Mouse (Mus musculus) stomach, embryonic 14.5 days (tissue): ENCODE data around the gene Slc5a2. TPM values are rescaled to one million over a fixed set of nuclear protein-coding genes. Genes with fewer than 3 reads are reported as not detected.

Source experiments
- ATAC-seq: fragments of 200-750 bp; cut with Nextera tagmentation; 2 replicates; pipeline ENCODE4 v1.8.0; 2017; ENCODE audit warnings: low read depth, moderate TSS enrichment; ENCODE audit not compliant: insufficient number of reproducible peaks, insufficient read depth, low FRiP score
- H3K27ac ChIP-seq: fragments of 300-500 bp; sonication (generic); 2 replicates; pipeline ENCODE4 v1.5.1; 2014; ENCODE audit warnings: mild to moderate bottlenecking, low read length, moderate library complexity, mixed read lengths
- H3K27me3 ChIP-seq: fragments of 300-500 bp; sonication (generic); 2 replicates; pipeline ENCODE4 v1.6.1; 2014; ENCODE audit warnings: low read length, control low read depth, mixed read lengths; ENCODE audit not compliant: control insufficient read depth, insufficient read depth
- H3K36me3 ChIP-seq: fragments of 300-500 bp; sonication (generic); 2 replicates; pipeline ENCODE4 v1.6.1; 2014; ENCODE audit warnings: mild to moderate bottlenecking, control low read depth, low read length, moderate library complexity, mixed read lengths; ENCODE audit not compliant: control insufficient read depth, insufficient read depth
- H3K4me1 ChIP-seq: fragments of 300-500 bp; sonication (generic); 2 replicates; pipeline ENCODE4 v1.6.1; 2014; ENCODE audit warnings: low read length, control low read depth, mixed read lengths; ENCODE audit not compliant: control insufficient read depth, insufficient read depth
- H3K4me2 ChIP-seq: fragments of 300-500 bp; sonication (generic); replicated peaks from 2 replicates; pipeline ENCODE4 v1.6.1; 2014; ENCODE audit warnings: low read depth, low read length, control low read depth
- H3K4me3 ChIP-seq: fragments of 300-500 bp; sonication (generic); 2 replicates; pipeline ENCODE4 v1.5.1; 2014; ENCODE audit warnings: low read depth, low read length, control low read depth
- H3K9ac ChIP-seq: fragments of 300-500 bp; sonication (generic); replicated peaks from 2 replicates; pipeline ENCODE4 v1.6.1; 2014; ENCODE audit warnings: low read depth, mild to moderate bottlenecking, control low read depth, low read length, moderate library complexity, mixed read lengths
- H3K9me3 ChIP-seq: fragments of 300-500 bp; sonication (generic); 2 replicates; pipeline ENCODE4 v1.6.1; 2016; ENCODE audit warnings: low read depth, low read length, control low read depth; ENCODE audit not compliant: control insufficient read depth
- WGBS: fragments of 180-500 bp; shearing (Covaris S2); extraction: QIAGEN DNeasy Blood & Tissue Kit; methylation state at CpG from one replicate; pipeline ENCODE4 v1.1.7; 2014; 5-methylcytosine and 5-hydroxymethylcytosine counted together
- polyA plus RNA-seq: library from polyadenylated mRNA; unstranded; fragments of >200 nt; fragmentation: Nextera tagmentation; extraction: Ambion mirVana; gene quantifications from 2 replicates; pipeline ENCODE4 v1.2.1, GENCODE M21; 2014

Slc5a2 gene
- polyA plus RNA-seq, 1 experiment from 2014 or later = 2.5 TPM

- ATAC-seq = no peak
- no peak overlapping the region for H3K9ac ChIP-seq
These were observed 44.8 kb downstream of the Slc5a2 start for GRCm38 (mm10) chr7:128310229-128310688.

DNA sequence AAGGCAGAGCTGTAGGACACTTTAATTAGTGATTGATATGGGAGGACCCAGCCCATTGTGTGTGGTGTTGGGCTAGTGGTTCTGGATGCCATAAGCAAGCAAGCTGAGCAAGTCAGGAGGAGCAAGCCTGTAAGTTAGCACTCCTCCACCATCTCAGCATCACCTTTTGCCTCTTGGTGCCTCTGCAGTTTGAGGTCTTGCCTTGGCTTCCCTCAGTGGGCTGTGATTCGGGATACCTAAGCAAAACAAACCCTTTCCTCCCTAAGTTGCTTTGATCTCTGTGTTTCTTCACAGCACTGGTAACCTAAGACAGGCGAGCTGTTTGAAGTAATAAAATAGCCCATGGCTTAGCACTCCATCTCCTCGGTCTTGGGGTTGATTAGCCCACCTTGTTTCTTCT lies 45.8 kb downstream of the Slc5a2 start:
- Histone ChIP-seq H3K36me3 (no peaks in the 10 kb centered on the region), H3K9ac (no peak overlapping the region), H3K4me1 (peaks cover 4% of the 10 kb centered on the region; the same call in 1 of the 2 replicates), H3K9me3 (no peaks in the 10 kb centered on the region), H3K4me2 (no peak overlapping the region), H3K27me3 (no peaks in the 10 kb centered on the region), H3K27ac (no peak overlapping the region), H3K4me3 (no peak overlapping the region)
- WGBS = 35% methylated on average over 3 of the region's 3 CpGs
- no peak for ATAC-seq

More at GRCm38 (mm10) chr7:128310229-128310688, 44.8 kb downstream of the Slc5a2 start:
- Histone ChIP-seq H3K27ac (no peak overlapping the region), H3K4me1 (peaks cover 4% of the 10 kb centered on the region; the same call in 1 of the 2 replicates), H3K27me3 (no peaks in the 10 kb centered on the region), H3K36me3 (no peaks in the 10 kb centered on the region), H3K4me2 (no peak overlapping the region), H3K4me3 (no peak overlapping the region), H3K9me3 (no peaks in the 10 kb centered on the region)
- 52% methylated on average over 8 of the region's 8 CpGs for WGBS

DNA sequence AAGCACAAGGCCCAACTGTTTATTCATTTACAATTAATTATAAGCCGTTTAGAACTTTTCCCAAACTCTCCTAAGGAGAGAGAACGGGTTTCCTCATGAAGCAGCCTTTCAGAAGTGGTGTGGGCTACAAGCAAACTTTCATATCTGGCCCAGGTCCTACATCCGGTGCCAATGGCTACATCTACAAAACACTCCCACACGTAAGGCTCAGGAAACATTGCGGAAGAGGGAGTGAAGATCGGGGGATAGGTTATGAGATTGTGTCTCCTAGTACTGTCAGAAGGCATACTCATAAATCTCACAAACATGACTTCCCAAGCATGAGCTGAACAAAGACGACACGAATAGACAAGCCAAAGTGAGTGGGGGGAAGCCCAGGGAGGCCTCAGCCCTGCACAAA lies 46.4 kb downstream of the Slc5a2 start:
- 58% methylated on average over 8 of the region's 8 CpGs for WGBS
- H3K4me1 ChIP-seq = peaks cover 4% of the 10 kb centered on the region; the same call in 1 of the 2 replicates
- no peak overlapping the region for H3K4me3 ChIP-seq
- no peaks in the 10 kb centered on the region for H3K9me3 ChIP-seq
- H3K36me3 ChIP-seq = no peaks in the 10 kb centered on the region
- no peak overlapping the region for H3K27ac ChIP-seq
- no peaks in the 10 kb centered on the region for H3K27me3 ChIP-seq
- no peak for ATAC-seq
- H3K9ac ChIP-seq = no peak overlapping the region
- no peak overlapping the region for H3K4me2 ChIP-seq

DNA sequence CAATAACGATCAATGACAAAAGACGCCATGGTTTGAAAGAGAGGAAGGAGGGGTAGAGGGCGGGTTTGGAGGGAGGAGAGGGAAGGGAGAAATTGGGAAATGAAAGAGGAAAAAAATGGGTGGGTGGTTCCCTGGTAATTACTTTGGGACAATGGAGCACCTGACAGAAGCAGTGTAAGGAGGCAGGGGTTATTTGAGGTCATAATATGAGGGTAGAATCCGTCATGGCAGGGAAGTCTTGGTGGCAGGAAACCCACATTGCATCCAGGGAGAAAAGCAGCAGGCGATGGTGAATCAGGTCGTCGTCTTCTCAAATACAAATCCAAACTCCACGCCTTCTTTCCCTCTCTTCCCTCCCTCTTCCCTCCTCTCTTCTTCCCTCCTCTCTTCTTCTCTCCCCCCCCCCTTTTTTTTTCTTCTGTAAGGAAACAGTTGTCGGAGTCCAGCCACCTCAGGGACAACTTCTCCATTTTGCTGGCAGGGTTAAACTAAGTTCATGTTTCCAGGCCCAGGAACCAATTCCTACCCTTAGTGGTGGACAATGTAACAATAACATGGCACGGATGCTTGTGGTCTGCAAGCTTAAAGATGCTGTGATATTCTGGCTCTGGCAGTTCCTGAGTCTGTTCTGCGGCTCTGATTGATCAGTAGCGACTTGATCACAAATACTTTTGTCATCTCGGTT lies 47.1 kb downstream of the Slc5a2 start:
- no peak for ATAC-seq
- Histone ChIP-seq H3K27me3 (no peaks in the 10 kb centered on the region), H3K36me3 (no peaks in the 10 kb centered on the region), H3K4me3 (no peak overlapping the region), H3K4me2 (no peak overlapping the region), H3K4me1 (peaks cover 4% of the 10 kb centered on the region; the same call in 1 of the 2 replicates), H3K9ac (no peak overlapping the region), H3K9me3 (no peaks in the 10 kb centered on the region), H3K27ac (no peak overlapping the region)
- WGBS = 77% methylated on average over 13 of the region's 13 CpGs

DNA sequence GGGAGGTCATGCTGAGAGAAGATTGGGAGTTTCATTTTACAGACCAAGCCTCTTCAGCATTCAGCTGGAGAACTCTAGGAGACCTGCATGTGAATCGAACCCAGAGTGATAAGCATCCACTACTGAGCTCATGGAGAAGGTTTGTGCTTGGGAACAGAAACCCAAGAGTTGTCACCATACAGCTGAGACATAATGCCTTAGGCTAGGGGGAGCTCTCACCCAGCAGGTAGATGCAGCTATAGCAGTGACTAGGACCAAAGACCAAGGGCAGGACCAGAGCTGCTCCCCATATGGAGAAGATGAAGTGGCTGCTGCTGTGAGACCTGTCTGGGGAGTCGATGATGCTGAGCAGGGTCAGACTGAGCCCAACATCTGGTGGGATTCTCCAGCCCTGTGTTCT lies 48.1 kb downstream of the Slc5a2 start:
- H3K9ac ChIP-seq = no peak overlapping the region
- H3K27ac ChIP-seq = no peak overlapping the region
- H3K27me3 ChIP-seq = no peaks in the 10 kb centered on the region
- H3K4me2 ChIP-seq = no peak overlapping the region
- H3K36me3 ChIP-seq = no peaks in the 10 kb centered on the region
- no peaks in the 10 kb centered on the region for H3K9me3 ChIP-seq
- no peak for ATAC-seq
- H3K4me3 ChIP-seq = no peak overlapping the region
- 78% methylated on average over 2 of the region's 2 CpGs for WGBS
- H3K4me1 ChIP-seq = peaks cover 5% of the 10 kb centered on the region; the same call in 1 of the 2 replicates

DNA sequence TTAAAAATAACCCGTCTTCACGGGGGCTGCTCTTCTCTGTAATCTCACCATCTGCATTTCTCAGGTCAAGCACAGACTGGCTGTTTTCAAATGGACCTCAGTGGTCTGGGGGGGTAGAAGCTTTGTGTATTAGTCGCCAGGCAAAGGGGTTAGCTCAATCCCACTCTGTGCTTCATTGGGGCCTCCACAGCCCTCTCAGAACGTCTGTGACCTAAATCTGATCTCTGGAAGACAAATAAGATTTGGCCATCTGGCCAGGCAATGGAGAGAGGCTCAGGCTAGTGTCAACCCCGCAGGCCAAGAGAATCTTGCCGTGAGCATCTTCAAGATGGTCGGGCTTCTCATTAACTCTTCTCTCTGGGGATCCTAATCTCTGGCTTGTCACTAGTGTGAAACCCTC lies 49.0 kb downstream of the Slc5a2 start:
- ATAC-seq = no peak
- H3K27ac ChIP-seq = no peak overlapping the region
- H3K27me3 ChIP-seq = no peaks in the 10 kb centered on the region
- no peaks in the 10 kb centered on the region for H3K9me3 ChIP-seq
- no peaks in the 10 kb centered on the region for H3K36me3 ChIP-seq
- H3K4me2 ChIP-seq = no peak overlapping the region
- H3K4me1 ChIP-seq = peaks cover 10% of the 10 kb centered on the region
- H3K4me3 ChIP-seq = no peak overlapping the region
- 68% methylated on average over 7 of the region's 7 CpGs for WGBS
- H3K9ac ChIP-seq = no peak overlapping the region

DNA sequence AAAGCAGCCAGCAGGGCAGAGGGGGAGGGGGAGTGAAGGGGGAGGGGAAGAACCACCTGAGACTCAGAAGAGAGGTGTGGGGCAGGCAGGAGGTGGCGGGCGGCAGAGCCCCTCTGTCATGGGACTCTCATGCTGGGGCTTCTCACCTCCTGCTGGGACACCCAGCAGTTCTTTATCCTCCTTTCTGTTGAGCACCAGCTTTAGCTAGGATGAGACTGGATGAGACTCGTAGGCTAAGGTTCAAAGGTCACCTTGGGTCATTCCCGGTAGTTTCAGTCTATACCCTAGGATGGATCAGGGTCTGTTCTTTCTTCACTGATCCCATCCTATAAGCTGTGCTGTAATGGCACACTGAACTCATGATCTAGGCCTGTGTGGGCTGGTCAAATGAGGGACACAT lies 51.6 kb downstream of the Slc5a2 start:
- no peak for ATAC-seq
- H3K4me3 ChIP-seq = no peak overlapping the region
- H3K4me2 ChIP-seq = no peak overlapping the region
- WGBS = 64% methylated on average over 4 of the region's 4 CpGs
- H3K9me3 ChIP-seq = no peaks in the 10 kb centered on the region
- no peak overlapping the region for H3K27ac ChIP-seq
- H3K27me3 ChIP-seq = no peaks in the 10 kb centered on the region
- peaks cover 17% of the 10 kb centered on the region; the same call in 1 of the 2 replicates for H3K4me1 ChIP-seq
- no peaks in the 10 kb centered on the region for H3K36me3 ChIP-seq
- H3K9ac ChIP-seq = no peak overlapping the region

DNA sequence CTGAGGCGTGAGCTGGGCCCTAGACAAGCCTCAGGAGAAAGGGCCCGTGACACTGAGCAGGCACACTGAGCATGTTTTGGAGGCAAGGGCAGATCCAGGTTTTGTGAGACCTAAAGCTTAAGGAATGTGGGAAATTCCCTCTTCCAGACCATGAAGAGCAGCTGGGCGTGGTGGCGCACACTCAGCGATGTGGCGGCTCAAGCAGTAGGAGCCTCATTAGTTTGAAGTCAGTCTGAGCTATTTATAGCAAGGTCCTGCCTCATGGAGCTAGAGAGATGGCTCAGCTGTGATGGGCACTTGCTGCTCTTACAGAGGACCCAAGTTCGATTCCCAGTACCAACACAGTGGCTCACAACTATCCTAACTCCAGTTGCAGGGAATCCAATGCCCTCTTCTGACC lies 53.7 kb downstream of the Slc5a2 start:
- ATAC-seq = no peak
- H3K9ac ChIP-seq = no peak overlapping the region
- peaks cover 17% of the 10 kb centered on the region; the same call in 1 of the 2 replicates for H3K4me1 ChIP-seq
- no peaks in the 10 kb centered on the region for H3K27me3 ChIP-seq
- H3K9me3 ChIP-seq = no peaks in the 10 kb centered on the region
- 70% methylated on average over 7 of the region's 7 CpGs for WGBS
- no peak overlapping the region for H3K4me2 ChIP-seq
- H3K36me3 ChIP-seq = no peaks in the 10 kb centered on the region
- no peak overlapping the region for H3K4me3 ChIP-seq
- no peak overlapping the region for H3K27ac ChIP-seq
